Comparison of ENCODE assay signal across 21 mouse cellular contexts in genomic region chrX:47808717-47809116, GRCm38 (mm10).
"Had no signal": no experiment of that assay in that cellular context is flagged by ENCODE, and none has a peak within 500 bp of the region (broad histone marks: within the 10 kb centered on the region; RNA-seq: fewer than 3 reads in every experiment).

No protein-coding gene starts in this region.

- H3K4me1 ChIP-seq: liver, embryonic 15.5 days; lung, embryonic 15.5 days; midbrain, embryonic 10.5 days; neural tube, embryonic 13.5 days; neural tube, embryonic 15.5 days had no signal

- H3K36me3 ChIP-seq: liver, embryonic 15.5 days; lung, embryonic 15.5 days; midbrain, embryonic 10.5 days; neural tube, embryonic 13.5 days; neural tube, embryonic 15.5 days had no signal

- ATAC-seq: liver, postnatal 0 days; lung, postnatal 0 days had no signal

- H3K27ac ChIP-seq: liver, embryonic 15.5 days; lung, embryonic 15.5 days; macrophage; midbrain, embryonic 10.5 days; neural tube, embryonic 13.5 days; neural tube, embryonic 15.5 days had no signal

- H3K9me3 ChIP-seq: liver, embryonic 15.5 days; lung, embryonic 15.5 days; midbrain, embryonic 10.5 days; neural tube, embryonic 13.5 days; neural tube, embryonic 15.5 days had no signal

- H3K27me3 ChIP-seq: liver, embryonic 15.5 days; lung, embryonic 15.5 days; neural tube, embryonic 13.5 days; neural tube, embryonic 15.5 days had no signal

- H3K4me3 ChIP-seq: liver, embryonic 15.5 days; lung, embryonic 15.5 days; midbrain, embryonic 10.5 days; myocyte; neural tube, embryonic 13.5 days; neural tube, embryonic 15.5 days had no signal

- H3K9ac ChIP-seq: liver, embryonic 15.5 days; liver, postnatal 0 days; lung, embryonic 15.5 days; neural tube, embryonic 13.5 days; neural tube, embryonic 15.5 days had no signal

- DNase-seq: liver, postnatal 0 days; lung, adult 2 months; lung, postnatal 14 days; lung, postnatal 36 days; midbrain, embryonic 14.5 days; retina, postnatal 1 day; right cerebral cortex, adult 18-20 months; right cerebral cortex, postnatal 25 days; right cerebral cortex, postnatal 4 days; spleen, adult 18-20 months; thymus, adult 18-20 months; thymus, postnatal 14 days; thymus, postnatal 36 days had no signal

- H3K4me2 ChIP-seq: liver, embryonic 15.5 days; lung, embryonic 15.5 days; neural tube, embryonic 13.5 days; neural tube, embryonic 15.5 days had no signal
